Mouse (Mus musculus) mouse trophoblast stem cell (cell line): ENCODE data around the gene Sipa1l2.

Experiments used
- in situ Hi-C, 2 experiments: fragments of 300-500 bp; cut with MseI, MboI; formaldehyde crosslinking; loops; 2 replicates in 1 of 2; 3 replicates in 1 of 2; pipeline ENCODE4 v1.15.1; 2025

Sipa1l2 gene

DNA sequence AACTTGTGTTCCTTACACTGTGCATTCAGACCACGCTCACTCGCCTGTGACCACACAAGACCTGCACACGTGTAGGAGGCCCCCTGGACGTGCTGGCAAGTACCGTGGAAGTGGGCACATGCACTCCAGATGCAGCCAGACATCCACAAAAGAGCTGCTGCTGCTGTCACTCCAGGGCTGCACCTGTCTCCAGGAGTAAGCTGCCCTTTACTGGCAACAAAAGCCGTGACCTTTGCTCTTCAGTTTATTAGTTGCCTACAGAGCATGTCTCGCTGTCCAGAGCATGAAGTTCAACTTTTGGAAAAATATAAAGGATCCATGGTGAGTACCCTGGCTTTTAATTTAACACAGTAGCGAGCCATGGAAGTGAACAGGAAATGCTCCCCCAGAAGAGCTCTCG is 98.2 kb downstream of the Sipa1l2 start:
- in situ Hi-C loops = no loop called here

DNA sequence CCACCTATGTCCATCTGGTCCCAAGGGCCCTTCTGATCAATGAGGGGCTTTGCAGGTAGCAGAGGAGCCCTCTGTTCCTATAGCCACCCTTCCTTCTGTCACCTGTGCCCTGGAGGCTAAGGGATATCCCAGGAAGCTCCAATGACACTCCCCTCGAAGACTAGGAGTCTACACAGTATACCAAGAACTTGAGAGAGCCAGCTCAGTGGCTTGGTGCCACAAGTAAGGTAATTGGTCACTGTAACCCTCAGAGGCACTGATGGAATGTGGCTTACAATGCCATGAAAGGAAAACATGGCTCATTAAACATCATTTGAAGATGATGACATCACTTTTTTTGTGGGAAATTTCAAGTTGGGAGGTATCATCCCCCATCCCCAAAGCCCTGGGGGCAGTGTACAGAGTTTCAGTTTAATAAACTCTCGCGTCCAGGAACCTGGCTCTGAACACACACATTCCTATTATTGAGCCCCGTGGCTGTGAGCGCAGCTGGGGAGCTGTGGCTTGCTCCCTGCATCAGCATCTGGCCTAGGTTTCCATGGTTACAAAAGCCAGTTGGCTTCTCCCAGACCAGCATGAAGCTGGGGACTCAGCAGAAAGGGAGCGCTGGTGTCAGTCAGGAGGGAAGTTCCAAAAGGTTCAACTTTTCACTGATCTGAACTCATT is 104.3 kb downstream of the Sipa1l2 start:
- in situ Hi-C loops = no loop called here

DNA sequence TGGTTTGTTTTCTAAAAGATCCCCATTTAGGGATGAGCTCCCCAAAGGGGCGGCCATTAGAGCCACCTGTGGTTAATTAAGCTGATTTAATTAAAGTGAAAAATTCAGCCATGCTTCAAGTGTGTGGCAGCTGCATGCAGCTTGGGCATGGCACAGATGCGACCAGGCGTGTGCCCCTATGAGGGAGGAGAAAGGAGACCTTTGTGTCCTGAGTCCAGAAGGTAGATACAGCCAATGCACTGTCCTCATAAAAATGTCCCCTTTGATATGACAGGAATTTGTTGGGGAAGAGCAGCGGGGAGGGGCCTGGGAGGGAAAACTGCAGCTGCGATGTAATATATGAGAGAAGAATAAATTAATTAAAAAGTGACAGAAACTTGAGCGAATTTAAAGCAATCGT is 106.7 kb downstream of the Sipa1l2 start:
- in situ Hi-C loops = no loop called here

DNA sequence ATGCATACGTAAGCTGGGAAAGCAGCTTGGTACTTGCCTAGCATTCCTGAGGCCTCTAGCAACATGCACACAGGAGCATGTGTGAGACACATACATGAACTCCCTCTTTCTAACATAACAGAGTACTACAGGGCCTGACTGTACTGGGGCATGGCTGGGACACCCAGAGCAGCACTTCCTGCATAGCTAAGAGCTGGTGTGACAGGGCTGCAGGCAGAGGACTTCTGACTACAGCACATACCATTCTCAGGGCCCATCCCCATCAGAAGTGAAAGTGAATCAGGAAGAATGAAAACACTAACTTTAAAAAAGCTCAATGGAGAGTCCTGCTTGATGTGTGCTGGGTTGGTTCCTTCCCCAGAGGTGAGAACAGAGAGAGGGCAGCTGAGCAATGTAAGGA is 108.1 kb downstream of the Sipa1l2 start:
- in situ Hi-C loops = no loop called here

DNA sequence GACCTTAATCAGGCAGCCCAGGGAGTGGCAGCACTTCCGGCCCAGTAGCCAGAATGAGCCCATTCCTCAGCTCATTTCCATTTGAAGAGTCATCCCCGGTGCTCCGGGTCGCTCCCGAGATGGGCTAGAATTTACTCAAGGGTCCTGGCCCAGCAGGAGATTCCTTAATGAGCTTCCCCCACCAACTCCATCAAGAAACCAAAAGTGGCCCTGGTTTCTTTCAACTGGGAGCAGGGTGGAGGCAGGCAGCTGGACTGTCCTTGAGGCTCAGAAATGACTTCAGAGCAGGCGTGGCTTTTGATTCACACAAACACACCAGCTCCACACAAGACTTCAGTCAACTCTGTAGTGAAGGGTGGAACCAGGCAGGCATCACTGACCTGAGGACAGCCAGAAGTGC is 109.0 kb downstream of the Sipa1l2 start:
- in situ Hi-C loops = no loop called here

DNA sequence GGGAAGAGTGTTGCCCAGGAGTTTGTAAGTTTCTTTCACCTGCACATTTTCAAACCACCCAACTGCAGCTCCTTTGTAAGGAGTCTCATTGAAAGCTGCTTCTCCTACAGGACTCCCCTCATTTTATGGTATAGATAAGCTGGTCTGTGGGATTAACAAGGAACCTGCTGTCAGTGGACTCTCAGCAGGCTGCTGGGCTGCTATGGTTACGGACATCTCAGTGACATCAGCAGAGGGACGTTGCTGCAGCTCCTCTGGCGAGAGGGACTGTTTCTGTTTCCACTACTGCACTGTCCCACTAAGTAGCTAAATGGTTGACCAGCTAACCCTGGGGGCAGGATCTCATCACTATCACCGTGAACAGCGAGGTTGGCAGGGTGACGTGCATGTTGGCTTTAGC is 120.6 kb downstream of the Sipa1l2 start:
- in situ Hi-C loops = no loop called here

DNA sequence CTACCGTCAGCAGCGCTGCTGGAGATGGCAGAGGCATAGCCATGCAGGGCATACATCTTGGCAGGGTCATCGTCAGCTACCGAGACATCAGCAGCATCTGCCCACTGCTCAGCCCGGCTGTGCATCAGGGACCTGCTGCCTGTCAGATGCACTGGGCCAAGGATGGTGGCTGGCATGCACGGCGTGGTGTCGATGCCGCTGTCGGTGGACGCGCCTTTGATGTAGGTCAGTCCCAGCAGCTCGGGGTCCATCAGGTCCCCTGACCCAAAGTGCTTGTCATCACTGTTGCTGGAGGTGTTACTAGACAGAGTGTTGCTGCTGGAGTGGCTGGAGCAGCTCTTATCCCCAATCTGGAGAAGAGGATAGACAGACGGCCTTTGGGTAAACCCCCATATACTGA is 122.1 kb downstream of the Sipa1l2 start:
- in situ Hi-C loops = no loop called here

DNA sequence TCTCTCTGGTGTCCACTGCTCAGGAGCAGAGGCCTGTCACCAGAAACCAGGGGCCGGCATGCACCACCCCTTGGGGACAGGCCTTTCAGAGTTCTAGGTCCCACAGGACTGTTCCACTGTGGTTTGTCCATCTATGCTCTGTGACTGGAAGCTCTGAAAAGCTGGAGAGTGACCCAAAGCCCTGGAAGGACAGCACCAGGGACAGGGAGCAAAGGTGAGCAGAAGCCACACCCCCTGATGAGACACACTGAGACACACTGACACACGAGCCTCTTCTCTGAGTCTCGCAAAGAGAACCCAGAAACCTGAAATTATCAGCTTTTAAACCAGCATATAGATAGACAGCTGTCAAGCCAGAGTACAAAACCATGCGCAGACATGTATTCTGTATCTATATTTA is 123.4 kb downstream of the Sipa1l2 start:
- in situ Hi-C loops = no loop called here

DNA sequence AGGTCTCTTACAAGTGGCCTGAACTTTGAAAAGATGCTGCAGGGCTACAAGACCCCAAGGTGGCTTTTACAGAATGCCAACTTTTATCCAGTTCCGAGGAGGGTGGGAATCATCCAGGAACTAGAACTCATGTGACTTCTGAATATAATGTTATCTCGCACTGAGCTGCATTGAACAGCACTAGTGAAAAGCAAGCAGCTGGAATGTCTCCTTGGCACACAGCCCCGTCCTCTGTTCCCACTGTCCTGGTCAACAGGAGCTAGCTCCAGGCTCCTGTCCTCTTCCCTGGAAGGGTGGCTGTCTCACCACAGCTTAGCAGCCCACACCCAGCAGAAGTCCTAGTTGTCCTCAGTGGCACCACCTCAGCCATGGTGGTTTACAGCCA is 124.4 kb downstream of the Sipa1l2 start:
- in situ Hi-C loops = no loop called here

DNA sequence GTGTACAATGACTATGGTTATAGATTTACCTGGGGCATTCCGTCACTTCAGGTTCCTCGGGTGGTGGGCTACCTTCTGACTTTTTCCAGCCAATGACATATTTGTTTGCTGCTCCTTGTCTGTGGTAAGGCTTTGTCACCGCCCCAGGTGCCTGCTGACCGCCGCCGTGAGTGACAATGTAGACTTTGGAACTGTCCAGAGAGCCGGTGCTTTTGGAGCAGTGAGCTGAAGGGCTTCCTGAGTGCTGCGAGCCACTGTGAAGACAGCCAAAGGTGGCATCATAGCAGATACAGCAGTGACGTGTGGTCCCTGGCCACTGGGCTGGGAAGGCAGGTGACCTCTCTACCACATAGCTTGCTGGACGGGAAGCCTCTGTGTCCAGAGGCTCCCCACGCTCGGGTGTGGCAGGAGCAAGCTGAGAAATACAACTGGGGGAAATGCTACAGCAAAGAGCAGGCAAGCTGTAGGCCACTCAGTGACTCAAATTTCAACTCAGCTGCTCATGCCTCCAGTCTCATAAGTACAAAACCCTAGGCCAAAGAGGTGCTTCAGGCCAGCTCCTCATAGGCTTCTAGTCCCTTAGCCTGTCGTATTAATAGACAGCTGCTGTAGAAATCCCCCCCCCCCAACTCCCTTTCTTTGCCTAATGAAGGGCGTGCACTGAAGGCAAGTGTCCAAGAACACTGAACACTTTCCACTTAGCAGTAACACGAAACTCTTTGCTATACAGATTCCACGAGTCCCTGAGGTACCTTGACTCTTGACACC is 125.0 kb downstream of the Sipa1l2 start:
- in situ Hi-C loops = no loop called here

DNA sequence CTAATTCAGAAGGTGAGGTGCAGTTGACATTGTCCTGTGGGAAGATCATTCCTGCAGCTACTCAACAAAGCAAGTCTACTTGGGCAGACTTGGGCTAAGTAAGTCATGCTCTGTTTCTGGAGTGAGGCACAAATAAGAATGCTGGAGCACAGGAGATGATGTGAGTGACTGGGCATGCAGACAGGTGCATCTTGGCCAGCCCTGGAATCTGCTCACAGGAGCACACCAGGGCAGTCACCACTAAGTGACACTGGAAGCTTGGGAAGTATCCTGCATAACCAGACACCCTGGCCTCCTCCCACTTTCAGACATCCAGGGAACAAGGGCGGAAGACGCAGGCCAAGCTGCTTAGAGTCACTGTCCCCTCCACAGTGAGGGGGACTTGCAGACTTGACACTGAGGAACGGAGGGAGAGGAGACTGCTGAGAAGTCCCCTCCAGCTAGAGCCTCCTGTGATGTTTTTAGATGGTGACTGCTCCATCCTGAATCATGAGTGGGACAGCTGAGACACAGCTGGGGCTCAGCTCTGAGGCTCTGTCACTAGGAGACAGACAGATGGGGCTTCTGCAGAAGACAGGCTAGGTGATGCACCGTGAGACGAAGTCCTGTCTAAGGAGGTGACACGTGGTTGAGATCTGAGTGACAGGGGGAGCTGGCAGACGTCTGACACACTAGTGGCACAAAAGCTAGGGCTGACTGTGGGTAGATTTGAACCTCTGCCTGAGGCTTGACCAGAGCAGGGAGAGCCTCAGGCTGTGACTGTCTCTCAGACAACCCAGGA is 134.1 kb downstream of the Sipa1l2 start:
- in situ Hi-C loops = no loop called here

DNA sequence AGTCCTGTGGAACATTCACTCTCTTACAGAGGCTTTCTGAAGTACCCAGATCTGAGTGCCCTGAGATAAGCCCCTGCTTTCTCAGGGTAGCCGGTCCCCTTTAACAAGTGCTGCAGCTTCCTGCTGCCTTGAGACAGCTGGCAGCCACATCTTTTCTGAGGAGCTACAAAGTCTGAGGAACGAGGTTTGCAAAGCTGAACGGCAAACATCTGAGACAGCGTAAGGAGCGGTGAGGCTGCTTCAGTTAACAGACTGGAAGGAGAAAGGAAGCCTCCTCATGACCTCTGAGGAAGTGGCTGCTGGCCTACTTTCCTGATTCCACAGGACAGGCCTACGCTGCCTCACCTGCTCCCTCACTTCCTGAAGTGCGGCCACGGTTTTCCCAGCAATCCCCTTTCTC is 135.5 kb downstream of the Sipa1l2 start:
- in situ Hi-C loops = no loop called here

DNA sequence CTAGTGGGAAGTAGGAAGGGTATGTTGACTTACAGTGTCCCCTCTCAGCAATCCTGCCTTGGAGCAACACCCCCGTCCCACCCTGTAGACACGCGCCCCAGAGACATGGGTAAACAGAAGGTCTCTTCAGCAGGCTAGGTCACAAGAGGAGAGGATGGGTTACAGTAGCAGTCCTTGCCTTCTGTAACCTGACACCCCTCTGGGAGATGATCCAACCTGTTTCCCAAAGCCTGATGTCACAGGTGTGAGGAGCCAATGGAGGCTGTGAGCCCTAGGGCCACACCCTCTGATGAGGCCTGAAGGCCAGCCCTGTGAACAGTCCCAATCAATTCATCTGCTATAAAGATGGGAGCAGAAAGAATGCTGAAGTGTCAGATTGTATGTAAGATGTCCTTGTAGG is 138.3 kb downstream of the Sipa1l2 start:
- in situ Hi-C loops = no loop called here

DNA sequence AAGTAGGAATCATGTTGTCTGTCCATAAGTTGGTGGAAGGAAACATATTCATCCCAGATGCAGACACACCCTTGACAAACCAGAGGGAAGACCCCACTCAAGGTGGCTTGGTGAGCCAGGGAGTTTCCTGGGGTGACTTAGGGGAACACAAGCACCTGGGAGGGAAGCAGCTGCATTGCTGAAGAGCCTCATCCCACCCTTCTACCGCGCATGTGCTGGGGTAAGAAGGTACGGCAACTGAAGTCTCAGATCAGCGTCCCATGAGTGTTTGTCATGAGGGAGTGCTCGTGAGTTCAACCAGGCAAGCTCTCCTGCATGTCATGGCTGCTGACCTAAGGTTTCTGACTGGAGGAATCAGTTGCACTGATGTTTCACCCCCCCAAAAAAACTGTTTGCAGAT is 138.8 kb downstream of the Sipa1l2 start:
- in situ Hi-C loops = no loop called here

DNA sequence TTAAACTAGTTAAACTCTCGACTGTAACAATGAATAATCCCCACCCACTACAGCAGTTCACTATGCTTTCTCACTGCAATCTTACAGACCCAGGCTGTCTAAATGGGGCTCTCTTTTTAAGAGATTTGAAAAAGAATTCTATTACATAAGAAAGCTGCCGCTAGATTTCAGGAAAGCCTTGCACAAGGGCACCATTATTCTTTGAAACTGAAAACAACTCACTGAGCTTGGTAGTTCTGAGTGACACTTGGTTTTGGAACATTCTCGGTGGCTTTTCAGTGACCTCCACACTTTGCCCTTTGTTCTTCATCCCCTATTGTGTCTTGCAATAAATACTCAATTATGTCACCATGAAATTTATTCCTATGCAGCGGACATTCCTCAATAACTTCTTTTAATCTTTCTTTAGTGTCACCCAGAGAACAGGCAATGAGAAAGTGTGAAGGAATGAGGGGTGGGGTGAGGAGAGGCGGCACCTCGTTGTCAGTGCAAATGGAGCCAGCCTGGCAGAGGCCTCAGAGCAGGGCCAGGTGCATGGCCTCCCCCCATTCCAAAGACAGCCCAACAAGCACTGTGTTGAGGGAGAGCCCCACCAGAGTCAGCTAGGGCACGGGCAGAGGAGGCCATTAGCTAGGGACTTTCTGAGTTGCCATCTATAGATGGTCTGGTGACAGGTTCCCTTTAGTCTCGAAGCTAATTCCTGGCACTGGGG is 140.5 kb downstream of the Sipa1l2 start:
- in situ Hi-C loops = no loop called here

DNA sequence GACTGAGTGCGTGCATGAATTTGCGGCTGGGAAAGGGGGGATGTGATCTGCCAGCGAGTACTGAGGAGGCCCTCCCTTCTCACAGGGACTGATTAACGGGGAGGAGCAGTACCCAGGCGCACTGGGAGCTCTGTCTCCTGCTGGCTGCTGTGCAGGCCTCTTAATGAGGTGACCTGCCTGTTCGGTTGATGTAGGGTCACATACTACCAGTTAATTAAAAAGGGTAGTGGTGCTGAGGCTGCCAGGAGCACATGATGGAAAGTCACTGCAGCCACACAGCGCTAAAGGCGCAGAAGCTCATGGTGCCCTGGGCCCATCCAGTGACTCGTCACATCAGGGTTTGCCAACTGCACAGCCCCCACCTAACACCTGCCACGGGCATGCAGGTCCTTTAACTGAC is 145.7 kb downstream of the Sipa1l2 start:
- in situ Hi-C loops = no loop called here

DNA sequence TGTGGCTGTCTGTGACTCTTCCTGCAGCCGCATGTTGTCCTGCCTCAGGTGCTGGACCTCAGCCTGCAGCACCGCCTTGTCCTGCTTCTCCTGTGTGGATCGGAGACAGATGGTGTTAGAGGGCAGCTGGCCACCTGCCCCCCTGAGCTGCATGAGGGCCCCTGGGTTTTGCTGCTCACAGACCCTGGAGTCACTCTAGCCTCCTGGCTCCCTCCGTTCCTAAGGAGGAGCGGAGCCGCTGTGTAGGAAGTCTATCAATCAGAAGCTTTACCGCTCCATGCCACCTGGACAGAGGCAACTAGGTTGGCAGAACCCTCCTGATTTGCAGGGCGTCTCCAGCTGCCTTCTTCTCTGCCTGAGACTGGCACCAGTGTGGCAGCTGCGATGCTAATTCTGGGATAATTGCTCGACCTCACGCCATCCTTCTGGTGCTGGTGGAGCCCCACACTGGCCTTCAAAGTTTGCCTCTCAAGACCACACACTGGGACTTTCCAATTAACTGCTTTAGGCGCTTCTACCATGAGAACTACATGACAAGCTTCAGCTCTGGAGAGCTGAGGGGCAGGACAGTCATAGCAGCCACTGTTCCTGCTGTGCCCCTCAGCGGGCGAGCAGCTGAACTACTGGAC is 150.3 kb downstream of the Sipa1l2 start:
- in situ Hi-C loops = no loop called here

DNA sequence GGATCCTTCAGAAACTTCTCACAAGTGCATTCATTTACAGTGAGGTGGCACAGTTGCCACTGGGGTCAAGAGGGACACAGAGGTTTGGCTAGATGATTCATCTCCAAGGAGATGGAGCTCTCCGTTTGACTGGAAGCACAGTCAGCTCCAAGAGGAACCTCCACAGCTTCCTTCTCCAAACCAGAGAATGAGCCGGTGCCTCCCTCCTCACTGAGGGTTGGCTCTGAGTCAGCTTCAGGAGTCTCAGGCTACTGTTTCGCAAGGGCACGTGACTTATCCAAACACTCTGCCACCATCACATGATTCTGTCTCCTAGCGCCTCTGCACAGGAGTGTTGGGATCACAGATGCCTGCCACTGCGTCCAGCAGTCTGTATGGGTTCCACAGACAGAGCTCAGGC is 153.5 kb downstream of the Sipa1l2 start:
- in situ Hi-C loops = no loop called here

DNA sequence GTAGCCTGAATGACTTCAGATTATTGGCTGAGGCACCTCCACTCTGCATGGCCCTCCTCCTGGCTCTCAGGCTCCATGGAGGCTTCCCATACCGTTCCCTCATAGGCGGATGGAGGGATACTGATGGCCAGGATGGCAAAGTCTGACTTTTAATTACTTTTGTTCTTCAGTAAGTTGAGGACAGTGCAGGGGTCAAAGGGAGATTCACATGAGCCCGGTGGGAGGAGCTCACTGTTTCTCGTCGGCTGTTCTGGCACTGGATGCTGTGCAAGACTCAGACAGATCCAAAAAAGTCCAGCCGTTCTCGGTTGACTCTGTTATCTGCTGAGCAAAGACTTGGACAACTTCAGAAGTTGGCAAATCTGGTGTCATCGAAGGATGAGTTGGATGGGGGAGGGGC is 155.0 kb downstream of the Sipa1l2 start:
- in situ Hi-C loops = no loop called here

DNA sequence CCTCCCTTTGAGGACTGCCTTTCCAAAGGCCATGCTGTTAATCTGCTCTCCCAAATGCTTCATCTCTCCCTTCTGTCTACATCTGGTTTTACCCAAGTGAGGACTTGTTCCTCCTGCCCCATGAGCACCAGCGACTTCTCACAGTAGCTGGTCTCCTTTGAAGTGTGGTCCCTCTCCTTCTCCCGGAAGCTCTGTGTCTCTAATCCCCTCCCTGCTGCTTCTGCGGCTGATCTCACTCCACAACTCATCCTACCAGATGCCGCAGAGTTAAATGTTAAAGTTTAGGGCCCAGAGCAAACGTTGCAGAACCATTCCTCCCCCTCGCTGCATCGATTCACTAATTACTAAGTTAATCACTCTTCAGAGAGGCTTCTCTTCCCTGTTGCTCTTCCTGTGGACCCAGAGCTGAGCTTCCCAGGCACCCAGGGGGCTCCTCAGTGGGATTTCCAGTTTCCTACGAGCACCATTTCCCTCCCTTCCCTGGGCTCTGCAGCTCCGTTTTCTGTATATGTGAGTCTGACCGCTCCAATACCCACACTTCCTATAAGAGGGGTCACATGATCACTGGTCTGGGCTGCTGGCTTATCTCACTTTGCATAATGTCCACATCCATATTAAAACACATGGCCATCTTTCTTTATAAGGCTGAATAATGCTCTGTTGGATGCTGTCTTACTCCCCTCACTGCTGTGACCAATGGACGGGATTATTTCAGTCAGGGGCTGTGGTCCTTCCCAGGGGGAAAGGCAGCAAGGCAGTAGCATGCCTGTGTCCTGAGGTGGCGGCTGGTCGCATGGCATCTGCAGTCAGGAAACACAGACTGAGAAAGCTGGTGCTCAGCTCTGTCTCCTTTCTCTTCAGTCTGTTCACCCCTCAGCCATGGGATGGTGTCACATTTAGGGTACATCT is 156.4 kb downstream of the Sipa1l2 start:
- in situ Hi-C loops = no loop called here

DNA sequence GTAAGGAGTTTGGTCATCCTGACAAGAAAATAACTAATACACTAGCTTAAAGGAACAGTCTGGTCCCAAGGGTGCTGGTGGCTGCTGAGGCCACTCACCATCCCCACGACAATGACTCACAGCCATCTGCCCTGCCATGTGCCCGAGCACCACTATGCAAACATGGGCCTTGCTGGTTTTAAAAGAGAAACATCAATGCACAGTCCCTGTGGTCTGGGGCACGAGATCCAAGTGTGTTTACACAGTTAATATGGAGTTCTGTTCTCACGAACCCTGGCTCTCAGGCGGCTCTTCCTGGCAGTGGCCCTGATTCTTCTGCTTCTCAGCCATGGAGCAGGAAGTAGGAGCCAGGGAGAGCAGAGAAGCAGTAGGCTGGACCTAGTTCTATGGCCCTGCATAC is 159.0 kb downstream of the Sipa1l2 start:
- in situ Hi-C loops = no loop called here
